Mouse (Mus musculus): ENCODE measurements around the gene Hist1h2bg.
A peak's percentile ranks its signal among the peaks of the same experiment; 100 is the strongest.
"Not testable (repeated sequence)": the region's sequence is repeated elsewhere in the genome, so short reads cannot be mapped to it uniquely, and the experiment has no call there.

Gene Hist1h2bg

GRCm38 (mm10) chr13:23561883-23562659, 9.1 kb upstream of the Hist1h2bg start, which contains the start of gene Hist1h3e:
TSS of gene Hist1h3e (minus strand) at chr13:23562369.
- peak; percentile 99 for DNase-seq (ENCODE audit: extremely low read depth, low read depth)

- peak; percentile 88 for DNase-seq (ENCODE audit: extremely low read depth, low read depth)
Observed at GRCm38 (mm10) chr13:23562699-23563462, 8.3 kb upstream of the Hist1h2bg start.

GRCm38 (mm10) chr13:23564482-23564881, 6.7 kb upstream of the Hist1h2bg start:
- DNase-seq (ENCODE audit: extremely low read depth, low read depth): no peak

- peak; percentile 63 for DNase-seq (ENCODE audit: extremely low read depth, low read depth)
Observed at GRCm38 (mm10) chr13:23570261-23571021, 755 bp upstream of the Hist1h2bg start.

- not testable (repeated sequence) for DNase-seq (ENCODE audit: extremely low read depth, low read depth)
Observed at GRCm38 (mm10) chr13:23571504-23572217, 465 bp downstream of the Hist1h2bg start.

GRCm38 (mm10) chr13:23572218-23573033, 1.2 kb downstream of the Hist1h2bg start:
- DNase-seq (ENCODE audit: extremely low read depth, low read depth): peak; percentile 66

GRCm38 (mm10) chr13:23573034-23573897, 2.1 kb downstream of the Hist1h2bg start:
- not testable (repeated sequence) for DNase-seq (ENCODE audit: extremely low read depth, low read depth)

- peak; percentile 99 for DNase-seq (ENCODE audit: extremely low read depth, low read depth)
Observed at GRCm38 (mm10) chr13:23573898-23574524, 2.8 kb downstream of the Hist1h2bg start, which contains the start of the genes Hist1h2bf and Hist1h2ad. TSS of gene Hist1h2bf (minus strand) at chr13:23574196. TSS of gene Hist1h2ad (plus strand) at chr13:23574381.

GRCm38 (mm10) chr13:23574546-23575170, 3.5 kb downstream of the Hist1h2bg start:
- peak; percentile 56 for DNase-seq (ENCODE audit: extremely low read depth, low read depth)

GRCm38 (mm10) chr13:23575271-23575851, 4.2 kb downstream of the Hist1h2bg start, which contains the start of gene Hist1h3d:
TSS of gene Hist1h3d (plus strand) at chr13:23575763.
- DNase-seq (ENCODE audit: extremely low read depth, low read depth): peak; percentile 95

GRCm38 (mm10) chr13:23575864-23576313, 4.7 kb downstream of the Hist1h2bg start:
- DNase-seq (ENCODE audit: extremely low read depth, low read depth): not testable (repeated sequence)

- DNase-seq (ENCODE audit: extremely low read depth, low read depth): peak; percentile 58
Observed at GRCm38 (mm10) chr13:23576351-23576881, 5.2 kb downstream of the Hist1h2bg start.

GRCm38 (mm10) chr13:23576906-23577639, 5.9 kb downstream of the Hist1h2bg start:
- DNase-seq (ENCODE audit: extremely low read depth, low read depth): no peak

GRCm38 (mm10) chr13:23577835-23578234, 6.6 kb downstream of the Hist1h2bg start:
- no peak for DNase-seq (ENCODE audit: extremely low read depth, low read depth)

GRCm38 (mm10) chr13:23581408-23582218, 10.4 kb downstream of the Hist1h2bg start, which contains the start of gene Hist1h4d:
TSS of gene Hist1h4d (plus strand) at chr13:23581598.
- DNase-seq (ENCODE audit: extremely low read depth, low read depth): peak; percentile 95
